Mouse (Mus musculus) ES-E14 (cell line): ENCODE measurements around the gene Tuba4a. TPM values are rescaled to one million over a fixed set of nuclear protein-coding genes. Genes with fewer than 3 reads are reported as not detected.

Experiments
- DNase-seq: peaks from one replicate; pipeline ENCODE4 v3.0.0-alpha.2; 2013; ENCODE audit warnings: low read depth, low spot score
- H3K27ac ChIP-seq: 2 replicates; pipeline ENCODE4 v1.5.1; 2012; ENCODE audit warnings: low read depth, mild to moderate bottlenecking, low read length, moderate library complexity, mixed read lengths; ENCODE audit not compliant: poor library complexity, insufficient read depth, severe bottlenecking
- H3K36me3 ChIP-seq: 2 replicates; pipeline ENCODE4 v1.6.1; 2012; ENCODE audit warnings: mild to moderate bottlenecking, low read length, moderate library complexity, mixed read lengths; ENCODE audit not compliant: control insufficient read depth, poor library complexity, insufficient read depth, severe bottlenecking
- H3K4me1 ChIP-seq, 2 experiments: fragments of 150-350 bp in 1 of 2; sonication (generic) in 1 of 2; 2 replicates each; pipeline ENCODE4 v1.6.1; 2012; ENCODE audit warnings: low read length in 2 of 2, mild to moderate bottlenecking in 1 of 2, mixed read lengths in 1 of 2; ENCODE audit not compliant: control insufficient read depth in 2 of 2, insufficient read depth in 2 of 2, poor library complexity in 1 of 2
- H3K4me3 ChIP-seq, 2 experiments: fragments of 150-350 bp in 1 of 2; sonication (generic) in 1 of 2; 2 replicates each; pipeline ENCODE4 v1.5.1; 2012; ENCODE audit warnings: low read length in 2 of 2, low read depth in 1 of 2, mild to moderate bottlenecking in 1 of 2, mixed read lengths in 1 of 2; ENCODE audit not compliant: insufficient read depth in 1 of 2, poor library complexity in 1 of 2, severe bottlenecking in 1 of 2
- H3K9ac ChIP-seq: 2 replicates; pipeline ENCODE4 v1.6.1; 2012; ENCODE audit warnings: low read depth, mild to moderate bottlenecking, low read length, mixed read lengths; ENCODE audit not compliant: poor library complexity, insufficient read depth, severe bottlenecking
- H3K9me3 ChIP-seq: fragments of 150-350 bp; sonication (generic); 2 replicates; pipeline ENCODE4 v1.6.1; 2012; ENCODE audit warnings: low read depth, mild to moderate bottlenecking, low read length; ENCODE audit not compliant: control insufficient read depth, insufficient read depth
- CHD2 ChIP-seq: IDR thresholded peaks from 2 replicates; pipeline ENCODE4 v1.6.1; 2014; ENCODE audit warnings: mild to moderate bottlenecking, low read depth, low read length, inconsistent platforms
- HCFC1 ChIP-seq: IDR thresholded peaks from 2 replicates; pipeline ENCODE4 v1.6.1; 2012; ENCODE audit warnings: low read length, inconsistent platforms, borderline replicate concordance; ENCODE audit not compliant: insufficient read depth
- MAFK ChIP-seq: IDR thresholded peaks from 2 replicates; pipeline ENCODE4 v1.6.1; 2014; ENCODE audit warnings: mild to moderate bottlenecking, low read depth, low read length, inconsistent platforms; ENCODE audit not compliant: insufficient read depth
- ZC3H11A ChIP-seq: IDR thresholded peaks from 2 replicates; pipeline ENCODE4 v1.6.1; 2012; ENCODE audit warnings: low read depth, mild to moderate bottlenecking, inconsistent platforms, low read length, borderline replicate concordance
- ZNF384 ChIP-seq: IDR thresholded peaks from 2 replicates; pipeline ENCODE4 v1.6.1; 2012; ENCODE audit warnings: low read depth, low read length, inconsistent platforms
- in situ Hi-C, 2 experiments: fragments of 600-800 bp; cut with MboI; formaldehyde crosslinking; loops; one replicate each; pipeline ENCODE4 v1.15.1; 2025; ENCODE audit warnings: low sequenced_read_pairs in 2 of 2, inconsistent platforms in 1 of 2; ENCODE audit not compliant: unreplicated experiment in 2 of 2
- total RNA-seq: library from RNA; depleted of rRNA; stranded (reverse); fragments of 300-350 nt; gene quantifications from 2 replicates; pipeline ENCODE4 v1.2.3, GENCODE M21; 2012; rRNA removed

The Tuba4a gene
- total RNA-seq = 110 and 124 TPM in 2 replicates

DNA sequence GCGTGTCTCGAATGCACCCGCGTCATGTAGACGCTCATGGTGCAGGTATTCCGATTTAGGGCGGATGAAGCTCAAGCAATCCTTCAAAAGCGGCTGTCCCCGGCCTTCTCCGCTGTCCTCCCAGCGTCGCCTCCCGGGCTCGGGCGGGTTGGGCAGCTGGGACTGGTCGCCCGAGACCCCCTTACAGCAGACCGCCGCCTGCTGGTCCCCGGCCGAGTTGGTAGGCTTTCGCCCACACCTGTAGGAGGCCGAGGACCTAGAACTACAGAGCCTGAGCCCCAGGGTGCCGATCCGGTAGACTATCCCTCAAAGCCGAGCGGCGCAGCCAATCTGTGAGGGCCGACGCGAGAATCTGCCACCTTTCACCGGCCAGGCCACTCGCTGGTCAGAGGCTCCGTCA lies at the start of gene Tuba4a:
TSS of gene Tuba4a (minus strand) at position 335 of the 400 bp plus-strand sequence.
- no peak for DNase-seq
- no peak within 1 kb of the TSS for H3K27ac ChIP-seq

DNA sequence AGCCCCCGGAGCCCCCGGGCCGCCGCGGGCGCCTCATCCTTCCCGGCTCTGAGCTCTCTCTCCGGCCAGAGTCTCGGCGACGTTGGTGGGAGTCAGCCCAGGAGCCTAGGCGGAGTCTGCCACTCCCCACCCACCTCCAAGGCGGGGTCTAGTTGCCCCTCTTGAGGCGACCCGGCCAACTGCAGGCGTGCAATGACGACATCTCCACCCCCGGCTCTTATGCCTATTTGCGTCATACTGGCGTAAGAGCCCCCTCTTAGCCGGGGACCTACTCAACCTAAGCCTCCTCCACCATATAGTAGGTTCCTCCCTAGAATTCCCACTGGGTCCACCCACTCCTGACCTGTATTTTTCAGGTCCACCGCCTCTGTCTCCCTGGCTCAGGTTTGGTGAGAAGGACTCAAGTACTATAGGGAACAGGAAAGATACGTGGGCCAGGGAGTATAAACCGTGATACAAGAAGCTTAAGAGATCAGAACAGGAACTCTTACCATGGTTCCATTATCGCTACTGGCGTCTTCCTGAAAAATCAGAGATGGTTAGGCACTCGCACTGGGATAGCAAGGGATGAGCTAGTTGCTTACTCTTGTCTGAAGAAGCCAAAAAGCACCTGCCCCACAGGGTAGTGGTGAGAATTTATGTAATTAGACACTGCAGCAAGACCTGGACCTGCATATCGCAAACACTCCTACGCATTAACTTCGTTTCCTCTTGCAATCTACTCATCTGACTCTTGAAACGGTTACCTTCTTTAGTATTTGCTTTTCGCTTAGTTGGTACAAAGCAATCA lies 44.6 kb upstream of the Tuba4a start, which contains the start of gene Ptprn:
TSS of gene Ptprn (minus strand) at position 412 of the 790 bp plus-strand sequence.
- Histone ChIP-seq H3K9me3 (no peaks in the 10 kb centered on the region), H3K4me1 (peaks cover 0 to 4% of the 10 kb centered on the region in 2 experiments; a peak in 1 of 4 replicates), H3K27ac (no peak within 1 kb of the TSS), H3K4me3 (peak within 1 kb of the TSS; percentile 60 to 75), H3K36me3 (no peaks in the 10 kb centered on the region), H3K9ac (peak within 1 kb of the TSS; percentile 33)
- DNase-seq = no peak
- no peak for TF ChIP-seq ZC3H11A
- TF ChIP-seq ZNF384 = no peak
- no peak for TF ChIP-seq HCFC1
- TF ChIP-seq MAFK = no peak
- no peak for TF ChIP-seq CHD2
- in situ Hi-C loops = no loop called here

More for the DNA sequence above, at the start of gene Tuba4a:
- Histone ChIP-seq H3K9me3 (no peaks in the 10 kb centered on the region), H3K9ac (peak within 1 kb of the TSS; percentile 74), H3K4me3 (peak within 1 kb of the TSS; percentile 70 to 97), H3K4me1 (peaks cover 12 to 28% of the 10 kb centered on the region in 2 experiments), H3K36me3 (peaks cover 27% of the 10 kb centered on the region)
- TF ChIP-seq MAFK (no peak), ZNF384 (no peak), HCFC1 (no peak), ZC3H11A (no peak), CHD2 (no peak)
- in situ Hi-C loops = no loop called here

- Histone ChIP-seq H3K36me3 (no peaks in the 10 kb centered on the region), H3K9me3 (no peaks in the 10 kb centered on the region), H3K27ac (no peak overlapping the region), H3K9ac (peak overlapping the region; percentile 33), H3K4me3 (peak overlapping the region; percentile 60 to 75), H3K4me1 (peaks cover 0 to 4% of the 10 kb centered on the region in 2 experiments; a peak in 1 of 4 replicates)
- TF ChIP-seq CHD2 (no peak), ZNF384 (no peak), MAFK (peak; percentile 87)
- DNase-seq = peak; percentile 84
- in situ Hi-C loops = no loop called here
Observed at GRCm38 (mm10) chr1:75262969-75263951, 43.6 kb upstream of the Tuba4a start.

DNA sequence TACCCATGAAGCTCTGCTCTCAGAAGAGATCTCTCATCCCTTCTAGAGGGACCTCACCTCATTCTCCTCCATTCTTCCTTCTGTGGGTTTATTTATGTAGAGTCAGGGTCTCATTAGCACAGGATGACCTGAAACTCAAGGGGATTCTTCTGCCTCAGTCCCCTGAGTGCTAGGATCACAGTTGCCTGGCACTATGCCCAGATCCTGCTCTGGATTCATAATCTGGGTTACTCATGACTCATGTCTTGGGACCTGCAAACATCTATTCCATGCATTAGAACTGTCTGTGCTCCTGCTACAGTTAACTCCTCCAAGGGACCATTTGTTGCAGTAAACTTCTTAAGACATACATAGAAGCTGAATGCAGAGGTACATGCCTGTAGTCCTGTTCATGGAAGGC lies 41.6 kb upstream of the Tuba4a start:
- TF ChIP-seq CHD2 (no peak), MAFK (no peak)
- no peaks in the 10 kb centered on the region for H3K9me3 ChIP-seq
- in situ Hi-C loops = no loop called here

More for the DNA sequence above, 41.6 kb upstream of the Tuba4a start:
- Histone ChIP-seq H3K9ac (no peak overlapping the region), H3K27ac (no peak overlapping the region), H3K4me1 (peaks cover 0 to 4% of the 10 kb centered on the region in 2 experiments; a peak in 1 of 4 replicates), H3K4me3 (no peak overlapping the region), H3K36me3 (no peaks in the 10 kb centered on the region)
- no peak for DNase-seq
